Mouse (Mus musculus) gastrocnemius, postnatal 14 days (tissue): ENCODE data around the gene 1700020N01Rik. TPM values are rescaled to one million over a fixed set of nuclear protein-coding genes. Genes with fewer than 3 reads are reported as not detected.

ENCODE experiments used
- DNase-seq: peaks from one replicate; pipeline ENCODE4 v3.0.0; 2021; ENCODE audit warnings: mixed read lengths
- intact Hi-C: fragments of 180-260 bp; cut with DNase I; formaldehyde crosslinking; loops from one replicate; pipeline ENCODE4 v1.15.1; 2025; ENCODE audit warnings: low total_unique reads
- total RNA-seq, 2 experiments: library from RNA; stranded (reverse); gene quantifications; 2 replicates each; pipeline ENCODE4 v1.2.3; 2021

Gene 1700020N01Rik
- total RNA-seq, 2 experiments from 2014 or later = not detected

GRCm38 (mm10) chr10:21652426-21653345, 59.7 kb downstream of the 1700020N01Rik start:
- intact Hi-C loops = no loop called here
- no peak for DNase-seq

DNA sequence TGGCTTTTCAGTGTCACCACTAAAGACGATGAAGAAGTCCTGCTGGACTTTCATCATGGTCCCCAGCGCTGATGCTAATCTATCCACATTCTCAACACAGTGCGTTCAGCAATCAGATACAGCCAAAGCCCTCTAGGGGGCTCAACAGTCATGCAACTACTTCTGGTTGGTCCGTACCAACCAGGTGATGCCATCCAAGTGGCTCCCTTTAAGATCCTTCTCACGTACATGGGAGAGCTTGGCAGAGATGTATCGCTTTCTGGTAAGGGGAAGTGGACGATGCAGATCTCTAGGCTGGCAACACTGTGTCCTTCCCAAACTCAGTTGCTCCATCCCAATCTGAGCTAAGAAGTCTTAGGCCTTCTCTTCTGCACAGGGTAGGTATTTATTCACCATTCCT, 60.5 kb downstream of the 1700020N01Rik start:
- DNase-seq = no peak
- intact Hi-C loops = no loop called here

GRCm38 (mm10) chr10:21659576-21660246, 66.8 kb downstream of the 1700020N01Rik start:
- DNase-seq = no peak
- intact Hi-C loops = no loop called here

GRCm38 (mm10) chr10:21668976-21669375, 76.0 kb downstream of the 1700020N01Rik start:
- DNase-seq = peak; percentile 31
- intact Hi-C loops = no loop called here

GRCm38 (mm10) chr10:21669750-21670161, 76.8 kb downstream of the 1700020N01Rik start:
- no peak for DNase-seq
- intact Hi-C loops = no loop called here

DNA sequence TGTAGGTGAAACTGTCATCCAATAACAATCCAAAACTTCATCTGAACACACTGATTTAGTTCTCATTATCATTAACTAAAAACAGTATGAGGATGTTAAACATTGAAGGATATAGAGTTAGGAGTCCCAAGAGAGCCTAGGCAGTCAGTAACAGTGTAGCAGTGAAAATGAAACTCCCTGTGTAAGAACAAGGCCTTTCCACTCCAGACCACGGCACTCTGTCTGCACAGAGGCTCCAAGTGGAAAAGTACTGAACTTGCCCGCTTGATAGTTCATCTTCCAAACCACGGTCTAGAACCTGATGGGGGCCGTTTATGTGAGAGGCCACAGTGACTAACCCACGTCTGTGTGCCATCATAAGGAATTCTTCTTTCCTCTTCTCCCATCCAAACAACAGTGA, 77.2 kb downstream of the 1700020N01Rik start:
- intact Hi-C loops = no loop called here
- no peak for DNase-seq

Other genes starting within 250 kb of the 1700020N01Rik start
- not detected for gene Aldh8a1, start 215.9 kb upstream of the 1700020N01Rik start, total RNA-seq